Mouse (Mus musculus): Measurements from ENCODE around the gene Sars2.
"Not testable (repeated sequence)": the region's sequence is repeated elsewhere in the genome, so short reads cannot be mapped to it uniquely, and the experiment has no call there.

The Sars2 gene

GRCm38 (mm10) chr7:28741709-28742438 is at the start of gene Sars2, which contains the start of gene Mrps12:
Gene Sars2 (plus strand): TSS chr7:28741992.
Gene Mrps12 (minus strand): TSS chr7:28741820.
- peak; percentile 94 to 95 for DNase-seq (ENCODE audit: low spot score in 2 of 2)

DNA sequence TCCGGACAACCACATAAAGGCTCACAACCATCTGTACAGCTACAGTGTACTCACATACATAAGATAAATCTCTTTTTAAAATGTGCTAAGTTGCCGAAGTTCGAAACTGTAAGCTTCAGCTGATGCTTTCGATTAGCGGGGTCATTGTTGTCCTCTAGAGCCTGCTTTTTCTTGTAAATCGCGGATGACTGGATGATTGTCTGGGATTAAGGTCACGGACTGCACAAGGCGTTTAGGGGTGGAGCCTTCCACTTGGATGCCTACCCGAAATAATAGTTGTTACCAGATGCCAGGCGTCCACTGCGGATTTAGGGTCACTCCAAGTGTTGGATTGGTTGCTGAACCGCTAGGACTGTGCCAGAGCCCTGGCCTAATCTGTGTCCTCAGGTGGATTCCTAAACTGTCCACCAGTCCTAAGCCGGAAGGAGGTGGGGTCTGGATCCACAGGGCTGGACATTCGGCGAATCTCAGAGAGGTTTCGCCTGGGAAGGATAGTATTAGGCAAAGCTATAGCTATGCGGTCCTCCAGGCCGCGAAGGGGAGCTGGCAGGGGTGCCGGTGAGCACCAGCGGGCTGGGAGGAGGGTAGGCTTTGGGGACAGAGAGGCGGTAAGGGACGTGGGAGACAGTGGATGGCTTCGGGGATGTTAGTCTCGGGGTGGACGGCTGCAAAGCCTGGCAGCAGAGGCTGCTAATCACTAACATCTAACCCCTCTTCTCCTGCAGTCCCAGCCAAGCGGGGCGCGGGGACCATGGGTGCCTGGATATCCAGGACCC is 49.1 kb upstream of the Sars2 start, which contains the start of gene Fbxo27:
Gene Fbxo27 (plus strand): TSS at position 305 of the 776 bp plus-strand sequence.
- DNase-seq (ENCODE audit: low spot score in 2 of 2): peak in 1 of 2 experiments; percentile 24

DNA sequence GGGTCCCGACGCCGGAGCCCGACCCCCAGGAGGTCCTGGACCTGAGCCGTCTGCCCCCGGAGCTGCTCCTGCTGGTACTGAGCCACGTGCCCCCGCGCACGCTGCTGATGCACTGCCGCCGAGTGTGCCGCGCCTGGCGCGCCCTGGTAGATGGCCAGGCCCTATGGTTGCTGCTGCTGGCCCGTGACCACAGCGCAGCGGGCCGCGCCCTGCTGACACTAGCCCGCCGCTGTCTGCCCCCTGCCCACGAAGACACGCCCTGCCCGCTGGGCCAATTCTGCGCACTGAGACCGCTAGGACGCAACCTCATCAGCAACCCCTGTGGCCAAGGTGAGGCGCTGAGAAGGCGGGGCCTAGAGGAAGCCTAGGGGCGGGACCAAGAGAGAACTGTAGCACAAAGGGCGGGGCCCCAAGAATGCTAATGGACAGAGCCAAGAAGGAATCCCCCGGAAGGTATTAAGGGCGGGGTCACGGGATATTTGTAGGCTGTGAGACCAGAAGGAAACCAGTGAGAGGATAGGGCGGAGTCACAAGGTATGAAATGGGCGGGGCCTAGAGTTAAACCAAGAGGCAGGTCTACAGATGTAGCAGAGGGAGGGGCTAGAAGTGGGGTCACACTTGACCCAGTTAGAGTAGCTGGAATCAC is 48.3 kb upstream of the Sars2 start:
- peak; percentile 64 to 82 for DNase-seq (ENCODE audit: low spot score in 2 of 2)

- DNase-seq (ENCODE audit: low spot score in 2 of 2): no peak
These were observed 47.4 kb upstream of the Sars2 start for GRCm38 (mm10) chr7:28694423-28694822.

DNA sequence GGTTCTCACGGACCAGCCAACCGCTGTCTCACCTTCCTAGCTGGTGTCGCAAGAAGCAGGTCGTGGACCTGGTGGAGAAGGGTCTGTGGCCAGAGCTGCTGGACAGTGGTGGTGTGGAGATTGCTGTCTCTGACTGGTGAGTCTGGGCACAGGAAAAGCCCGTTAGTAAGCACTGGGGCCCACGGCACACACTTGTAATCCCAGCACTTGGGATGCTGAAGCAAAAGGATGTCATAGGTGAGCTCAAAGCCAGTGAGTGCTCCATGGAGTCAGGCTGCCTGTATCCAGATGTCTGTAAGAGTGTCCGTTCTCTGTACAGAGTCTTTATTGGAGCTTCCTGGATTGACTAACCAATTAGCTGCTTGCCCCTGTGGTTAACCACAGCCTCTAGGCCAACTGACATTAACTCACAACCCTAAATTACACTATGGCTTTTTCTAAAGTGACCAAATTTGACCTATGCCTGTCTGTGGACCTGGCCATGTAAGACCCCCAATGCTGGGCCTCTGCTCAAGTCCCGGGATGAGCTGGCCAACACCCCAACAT is 46.8 kb upstream of the Sars2 start:
- DNase-seq (ENCODE audit: low spot score in 2 of 2): no peak

DNA sequence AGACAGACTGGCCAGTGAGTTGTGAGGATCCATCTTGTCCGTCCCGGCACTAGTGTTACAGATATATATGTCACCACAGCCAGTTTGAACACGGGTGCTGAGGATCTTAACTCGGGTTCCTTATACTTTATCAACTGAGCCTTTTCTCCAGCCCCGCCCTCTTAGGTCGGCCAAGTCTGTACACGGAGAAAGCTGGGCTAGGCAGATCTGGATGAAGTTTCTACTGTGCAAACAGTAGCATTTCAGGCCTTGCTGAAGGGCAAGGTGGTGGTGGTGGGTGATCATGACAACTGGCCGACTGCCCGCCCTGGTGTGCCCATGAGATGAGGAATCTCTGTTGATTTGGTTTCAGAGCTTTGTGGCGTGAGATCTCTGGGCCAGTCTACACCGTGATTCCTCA is 44.5 kb upstream of the Sars2 start:
- no peak for DNase-seq (ENCODE audit: low spot score in 2 of 2)

DNA sequence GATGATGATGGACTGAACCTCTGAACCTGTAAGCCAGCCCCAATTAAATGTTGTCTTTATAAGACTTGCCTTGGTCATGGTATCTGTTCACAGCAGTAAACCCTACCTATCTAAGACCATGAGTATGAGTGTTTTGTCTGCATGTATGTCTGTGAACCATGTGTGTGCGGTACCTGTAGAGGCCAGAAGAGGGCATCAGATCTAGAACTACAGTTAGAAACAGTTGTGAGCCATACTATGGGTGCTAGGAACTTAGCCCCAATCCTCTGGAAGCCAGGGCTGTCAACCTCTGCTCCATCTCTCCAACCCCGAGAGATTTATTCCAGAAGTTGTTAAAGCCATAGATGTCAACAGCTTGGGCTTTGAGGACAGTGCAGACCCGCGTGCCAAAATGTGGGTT is 41.5 kb upstream of the Sars2 start:
- DNase-seq (ENCODE audit: low spot score in 2 of 2): no peak

- not testable (repeated sequence) for DNase-seq (ENCODE audit: low spot score in 2 of 2)
These were observed 40.5 kb upstream of the Sars2 start for GRCm38 (mm10) chr7:28701306-28701705.

- no peak for DNase-seq (ENCODE audit: low spot score in 2 of 2)
These were observed 39.1 kb upstream of the Sars2 start for GRCm38 (mm10) chr7:28702601-28703143.

- no peak for DNase-seq (ENCODE audit: low spot score in 2 of 2)
These were observed 32.3 kb upstream of the Sars2 start for GRCm38 (mm10) chr7:28709454-28709853.

DNA sequence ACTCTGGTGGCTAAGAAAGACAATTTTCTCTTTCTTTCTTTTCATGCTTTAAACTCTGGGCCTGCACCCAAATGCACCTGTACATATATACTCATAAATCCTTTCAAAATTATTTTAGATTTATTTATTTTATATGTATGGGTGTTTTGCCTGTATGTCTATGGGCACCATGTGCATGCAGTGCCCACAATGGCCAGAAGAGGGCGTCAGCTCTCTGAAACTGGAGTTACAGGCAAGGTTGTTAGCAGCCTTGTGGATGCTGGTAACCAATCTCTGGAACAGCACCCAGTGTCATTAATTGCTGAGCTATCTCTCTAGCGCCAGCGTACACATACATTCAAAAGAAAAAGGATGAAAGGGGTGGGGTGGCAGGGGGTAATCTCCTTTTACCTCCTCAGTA is 30.8 kb upstream of the Sars2 start:
- no peak for DNase-seq (ENCODE audit: low spot score in 2 of 2)

GRCm38 (mm10) chr7:28714667-28715066 is 27.1 kb upstream of the Sars2 start:
- peak; percentile 30 to 51 for DNase-seq (ENCODE audit: low spot score in 2 of 2)

DNA sequence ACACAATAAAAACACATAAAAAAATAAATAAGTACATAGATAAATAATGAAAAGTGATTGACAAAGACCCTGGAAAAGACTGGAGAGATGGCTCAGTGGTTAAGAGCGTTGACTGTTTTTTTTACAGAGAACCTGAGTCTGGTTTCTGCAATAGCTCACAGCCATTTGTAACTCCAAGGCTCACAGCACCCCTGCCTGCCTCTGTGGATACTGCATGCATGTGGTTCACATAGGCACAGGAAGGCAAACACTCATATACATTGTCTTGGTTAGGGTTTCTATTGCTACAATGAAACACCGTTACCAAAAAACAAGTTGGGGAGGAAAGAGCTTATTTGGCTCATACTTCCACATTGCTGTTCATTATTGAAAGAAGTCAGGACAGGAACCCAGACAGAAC is 26.2 kb upstream of the Sars2 start:
- no peak for DNase-seq (ENCODE audit: low spot score in 2 of 2)

DNA sequence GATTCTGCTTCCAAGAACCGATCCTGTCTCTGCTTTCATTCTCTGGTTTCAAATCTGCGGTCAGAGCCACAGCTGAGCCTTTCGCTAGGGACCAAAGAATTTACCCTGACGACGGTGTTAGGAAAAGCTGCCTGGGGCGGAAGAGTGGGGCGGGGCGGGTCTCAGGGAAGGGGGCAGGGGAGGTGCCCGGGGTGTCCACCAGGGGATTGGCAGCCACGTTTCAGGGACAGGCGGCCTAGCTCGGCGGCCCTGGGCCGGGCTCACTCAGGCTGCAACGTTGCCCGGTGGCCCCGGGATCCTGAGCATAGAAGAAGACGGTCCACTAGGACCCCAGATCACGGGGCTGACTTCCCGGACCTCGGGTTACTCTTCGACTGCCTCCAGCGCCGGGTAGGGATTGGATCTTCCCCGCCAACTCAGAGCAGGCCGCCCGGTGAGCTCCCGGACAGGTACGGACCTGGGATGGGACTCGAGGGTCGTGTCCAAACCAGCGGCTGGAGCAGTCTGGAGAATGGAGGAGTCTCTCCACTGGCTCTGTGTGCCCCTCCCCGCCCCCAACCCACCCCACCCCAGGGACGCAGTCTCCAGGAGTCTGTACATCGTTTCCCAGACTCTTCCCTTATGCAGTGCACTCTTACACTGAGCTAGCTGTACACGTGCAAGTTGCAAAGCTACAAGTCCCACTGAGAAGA is 25.1 kb upstream of the Sars2 start, which contains the start of gene Fbxo17:
Gene Fbxo17 (plus strand): TSS at position 215 of the 692 bp plus-strand sequence.
- no peak for DNase-seq (ENCODE audit: low spot score in 2 of 2)

DNA sequence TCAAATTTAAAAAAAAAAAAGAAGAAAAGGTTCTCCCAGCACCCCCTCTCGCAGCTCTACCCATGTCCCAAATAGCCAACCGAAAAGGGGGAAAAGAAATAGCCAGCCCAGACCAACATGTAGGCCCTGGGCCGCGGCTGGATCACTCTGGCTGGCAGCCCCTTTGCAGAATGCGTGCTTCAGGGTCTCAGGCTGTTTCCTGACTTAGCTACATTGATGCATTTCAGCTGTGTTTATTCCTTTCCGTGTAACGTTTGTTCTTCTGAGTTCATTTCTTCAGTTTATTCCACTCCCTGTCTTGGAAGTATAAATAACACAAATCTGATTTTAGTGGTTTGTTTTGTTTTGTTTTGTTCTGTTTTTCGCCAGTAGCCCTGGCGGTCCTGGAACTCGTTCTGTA is 24.1 kb upstream of the Sars2 start:
- DNase-seq (ENCODE audit: low spot score in 2 of 2): no peak

- DNase-seq (ENCODE audit: low spot score in 2 of 2): no peak
These were observed 22.6 kb upstream of the Sars2 start for GRCm38 (mm10) chr7:28719159-28719558.

DNA sequence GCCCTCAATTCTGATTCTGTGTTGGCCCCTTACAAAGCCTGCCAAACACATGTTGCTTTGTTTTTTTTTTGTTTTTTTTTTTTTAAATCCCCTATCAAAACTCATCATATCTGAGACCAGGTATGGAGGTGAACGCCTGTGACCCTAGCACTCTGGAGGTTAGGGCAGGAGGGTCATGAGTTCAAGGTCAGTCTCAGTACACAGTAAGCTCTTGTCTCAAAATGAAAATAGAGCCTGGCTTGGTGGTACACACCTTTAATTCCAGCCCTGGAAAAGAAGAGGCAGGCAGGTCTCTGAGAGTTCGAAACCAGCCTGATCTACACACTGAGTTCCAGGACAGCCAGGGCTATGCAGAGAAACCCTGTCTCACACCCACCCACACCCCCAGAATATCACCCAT is 22.1 kb upstream of the Sars2 start:
- DNase-seq (ENCODE audit: low spot score in 2 of 2): no peak

DNA sequence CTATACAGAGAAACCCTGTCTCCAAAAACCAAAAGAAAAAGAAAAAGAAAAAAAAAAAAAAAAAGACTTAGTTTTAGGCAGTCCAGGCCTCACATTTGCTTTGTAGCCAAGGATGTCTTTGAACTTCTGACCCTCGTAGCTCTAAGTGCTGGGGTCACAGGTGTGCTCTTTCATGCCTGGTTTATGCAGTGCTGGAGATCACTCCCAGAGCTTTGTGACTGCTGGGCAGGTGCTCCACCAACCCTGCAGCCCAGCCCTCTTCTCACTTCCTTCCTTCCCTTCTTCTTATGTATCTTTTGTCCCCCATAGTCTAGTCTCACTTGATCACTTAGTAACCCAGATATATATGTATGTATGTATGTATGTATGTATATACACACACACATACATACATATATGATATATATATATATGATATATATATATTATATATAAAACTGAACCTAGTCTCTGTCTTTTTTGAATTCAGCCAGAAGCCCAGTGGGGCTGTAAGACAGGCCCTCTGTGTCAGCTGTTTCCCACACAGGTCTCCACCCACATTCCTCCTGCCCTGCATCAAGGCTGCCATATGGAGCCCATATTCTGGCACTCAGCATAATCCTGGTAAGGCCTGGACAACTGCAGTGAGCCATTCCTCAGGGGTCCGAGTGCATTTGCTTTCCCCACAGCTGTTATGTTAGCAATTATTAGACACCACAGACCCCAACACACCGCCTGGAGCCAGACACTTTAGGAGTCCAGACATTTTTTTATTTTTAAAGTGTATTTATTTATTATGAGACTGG is 20.8 kb upstream of the Sars2 start:
- DNase-seq (ENCODE audit: low spot score in 2 of 2): no peak

- no peak for DNase-seq (ENCODE audit: low spot score in 2 of 2)
These were observed 19.7 kb upstream of the Sars2 start for GRCm38 (mm10) chr7:28722079-28722478.

GRCm38 (mm10) chr7:28724613-28725012 is 17.2 kb upstream of the Sars2 start:
- no peak for DNase-seq (ENCODE audit: low spot score in 2 of 2)
